Mouse (Mus musculus) kidney, postnatal 36 days (tissue): Measurements from ENCODE around the gene Olfr181.

ENCODE experiments used
- DNase-seq, 2 experiments: peaks; one replicate each; pipeline ENCODE4 v3.0.0; 2021 to 2022; ENCODE audit warnings: mixed read lengths in 2 of 2

Gene Olfr181

GRCm38 (mm10) chr16:58928655-58929054 is at the start of gene Olfr181:
Olfr181 (minus strand) TSS chr16:58928755.
- no peak for DNase-seq

- no peak for DNase-seq
These were observed 737 bp upstream of the Olfr181 start, which contains the start of gene Olfr180 for GRCm38 (mm10) chr16:58929292-58929691. Olfr180 (minus strand) TSS chr16:58929392.

- no peak for DNase-seq
These were observed 36.6 kb downstream of the Olfr181 start, which contains the start of gene Olfr178 for GRCm38 (mm10) chr16:58891963-58892362. Olfr178 (minus strand) TSS chr16:58892063.

GRCm38 (mm10) chr16:58884416-58884815 is 44.1 kb downstream of the Olfr181 start:
- no peak for DNase-seq
